Mouse (Mus musculus): ENCODE results near the gene Fgfr2. TPM values are rescaled to one million over a fixed set of nuclear protein-coding genes. Genes with fewer than 3 reads are reported as not detected.

Fgfr2 gene
- polyA plus RNA-seq, 1 experiment from 2014 or later = 18.5 TPM

DNA sequence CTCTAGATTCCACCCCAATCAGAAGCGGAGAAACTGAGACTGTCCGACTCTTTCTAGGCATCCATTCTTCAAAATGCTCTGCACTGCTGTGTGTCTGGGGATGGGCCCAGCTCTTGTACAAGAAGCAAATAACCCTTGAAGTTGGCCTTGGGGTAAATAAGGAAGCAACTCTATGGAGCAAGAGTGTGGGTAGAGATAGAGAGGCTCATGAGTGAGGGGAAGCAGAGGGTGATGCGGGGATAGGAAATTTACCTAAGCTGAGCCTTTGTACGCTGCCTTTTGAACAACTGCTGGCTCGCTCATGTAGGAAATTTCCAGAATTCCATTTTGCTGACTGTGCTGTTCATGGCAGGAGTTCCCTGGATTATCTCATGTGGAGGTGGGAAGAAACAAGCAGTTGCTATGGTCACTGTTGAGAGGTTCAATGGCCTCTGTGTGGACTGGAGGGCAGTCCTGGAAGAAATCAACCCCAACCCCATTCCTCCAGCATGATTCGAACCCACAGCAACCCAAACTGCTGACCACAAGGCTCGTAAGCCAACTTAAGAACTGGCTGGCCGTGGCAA, 896.0 kb downstream of the Fgfr2 start:
- Histone ChIP-seq H3K27me3 (replicated peaks) (peaks cover 10% of the 10 kb centered on the region; the same call in 1 of the 2 replicates), H3K4me2 (no peak overlapping the region), H3K27ac (no peak overlapping the region), H3K9me3 (replicated peaks) (no peaks in the 10 kb centered on the region), H3K9ac (no peak overlapping the region), H3K4me3 (no peak overlapping the region), H3K4me1 (no peaks in the 10 kb centered on the region), H3K36me3 (no peaks in the 10 kb centered on the region)
- 66% methylated on average over 8 of the region's 8 CpGs for WGBS (ENCODE audit: insufficient replicate concordance)
- 0 out of 2 replicates have a peak, but pooled peaks have one; percentile 5 for ATAC-seq

DNA sequence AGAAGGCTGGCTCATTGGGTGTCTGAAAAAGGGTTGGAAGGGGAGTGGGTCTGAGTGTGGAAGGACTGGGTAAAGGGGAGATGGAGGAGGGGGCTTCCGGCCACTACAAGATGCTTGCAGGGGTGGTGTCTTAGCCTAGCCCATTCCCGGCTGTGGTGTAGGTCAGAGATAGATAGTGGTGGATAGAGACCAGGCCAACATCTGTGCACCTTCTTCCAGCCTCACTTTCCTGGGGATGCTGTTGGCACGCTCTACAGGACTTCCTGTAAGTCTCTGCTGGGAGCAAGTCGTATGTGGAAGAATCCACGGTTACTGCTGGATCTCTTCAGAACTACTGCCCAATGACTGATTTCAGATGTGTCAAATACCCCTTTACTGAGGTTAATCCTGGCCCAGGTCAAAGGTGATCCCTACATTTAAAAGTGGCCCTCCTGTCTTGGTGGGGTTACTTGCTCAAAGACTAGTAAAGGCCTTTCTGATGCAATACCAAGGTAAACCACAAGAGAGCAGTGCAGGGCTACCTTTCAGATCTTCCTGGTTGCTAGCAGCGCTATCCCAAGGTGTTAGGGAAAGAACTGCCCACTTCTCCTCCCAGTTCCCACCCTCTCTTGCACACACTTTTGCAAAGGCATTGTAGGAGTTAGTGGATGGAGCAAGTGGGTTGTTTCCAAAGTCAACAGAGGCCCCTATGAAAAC, 896.6 kb downstream of the Fgfr2 start:
- no peak overlapping the region for H3K4me3 ChIP-seq
- H3K9ac ChIP-seq = no peak overlapping the region
- 55% methylated on average over 6 of the region's 6 CpGs for WGBS (ENCODE audit: insufficient replicate concordance)
- ATAC-seq = peak; percentile 47; the same call in 1 of the 2 replicates
- no peak overlapping the region for H3K4me2 ChIP-seq
- no peaks in the 10 kb centered on the region for H3K9me3 ChIP-seq (replicated peaks)
- H3K27me3 ChIP-seq (replicated peaks) = peaks cover 10% of the 10 kb centered on the region; the same call in 1 of the 2 replicates
- H3K4me1 ChIP-seq = no peaks in the 10 kb centered on the region
- H3K36me3 ChIP-seq = no peaks in the 10 kb centered on the region
- H3K27ac ChIP-seq = no peak overlapping the region

DNA sequence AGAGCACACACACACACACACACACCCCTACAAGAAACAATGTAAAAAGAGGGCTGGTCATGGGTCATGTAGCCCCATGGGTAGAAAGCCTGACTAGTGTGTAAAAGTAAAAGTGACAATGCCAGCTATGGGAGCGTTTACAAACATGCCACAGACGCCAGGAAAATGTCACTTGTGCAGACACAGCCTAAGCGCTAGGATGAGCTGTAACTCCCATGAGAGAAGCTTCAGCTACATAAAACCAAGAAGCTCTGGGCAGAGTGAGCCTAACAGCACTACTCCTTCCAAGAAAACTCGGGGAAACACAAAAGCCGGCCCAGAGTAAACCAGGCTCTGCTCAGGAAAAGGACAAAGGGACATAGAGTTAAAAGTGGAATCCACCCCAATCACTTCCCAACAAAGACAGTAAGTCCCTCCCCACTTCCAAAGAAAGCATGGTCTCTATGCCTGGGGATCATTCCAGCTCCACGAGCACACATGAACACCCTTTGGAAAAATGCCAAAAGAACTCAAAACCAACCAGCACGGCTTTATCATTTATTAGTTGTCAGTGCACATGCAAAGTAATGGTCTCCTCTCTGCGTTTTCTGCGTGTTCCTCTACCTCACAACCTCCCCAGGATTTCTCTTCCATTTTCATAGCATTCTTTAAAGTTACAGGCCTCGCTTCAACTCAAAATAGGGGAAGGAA, 899.6 kb downstream of the Fgfr2 start:
- Histone ChIP-seq H3K4me3 (no peak overlapping the region), H3K9ac (no peak overlapping the region), H3K27ac (no peak overlapping the region), H3K9me3 (replicated peaks) (no peaks in the 10 kb centered on the region), H3K27me3 (replicated peaks) (peaks cover 10% of the 10 kb centered on the region; the same call in 1 of the 2 replicates), H3K4me2 (no peak overlapping the region), H3K4me1 (no peaks in the 10 kb centered on the region), H3K36me3 (no peaks in the 10 kb centered on the region)
- ATAC-seq = no peak
- WGBS (ENCODE audit: insufficient replicate concordance) = 55% methylated on average over 10 of the region's 10 CpGs

DNA sequence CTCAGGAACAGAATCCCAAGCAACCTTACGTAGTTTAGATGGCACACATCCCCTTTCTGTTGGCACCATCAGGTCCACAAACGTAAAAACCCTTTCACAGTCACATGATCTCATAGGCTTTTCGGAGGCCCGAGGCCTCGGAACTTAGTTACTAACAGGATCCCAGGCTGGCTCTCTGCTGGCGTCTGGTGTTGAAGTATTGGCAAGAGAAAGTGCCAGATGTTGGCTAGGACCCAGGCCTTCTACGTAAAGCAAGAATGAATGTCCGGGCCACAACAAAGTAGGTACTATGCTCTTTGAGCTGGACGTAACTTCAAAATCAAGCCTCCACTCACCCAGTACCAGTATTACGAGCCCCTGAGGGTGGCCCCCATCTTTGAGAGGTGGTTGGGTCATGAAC, 909.1 kb downstream of the Fgfr2 start:
- WGBS (ENCODE audit: insufficient replicate concordance) = 68% methylated on average over 10 of the region's 10 CpGs
- Histone ChIP-seq H3K27ac (no peak overlapping the region), H3K9ac (no peak overlapping the region), H3K27me3 (replicated peaks) (peaks cover 32% of the 10 kb centered on the region; the same call in 1 of the 2 replicates), H3K4me3 (no peak overlapping the region), H3K9me3 (replicated peaks) (no peaks in the 10 kb centered on the region), H3K36me3 (no peaks in the 10 kb centered on the region), H3K4me1 (no peaks in the 10 kb centered on the region), H3K4me2 (no peak overlapping the region)
- ATAC-seq = no peak

DNA sequence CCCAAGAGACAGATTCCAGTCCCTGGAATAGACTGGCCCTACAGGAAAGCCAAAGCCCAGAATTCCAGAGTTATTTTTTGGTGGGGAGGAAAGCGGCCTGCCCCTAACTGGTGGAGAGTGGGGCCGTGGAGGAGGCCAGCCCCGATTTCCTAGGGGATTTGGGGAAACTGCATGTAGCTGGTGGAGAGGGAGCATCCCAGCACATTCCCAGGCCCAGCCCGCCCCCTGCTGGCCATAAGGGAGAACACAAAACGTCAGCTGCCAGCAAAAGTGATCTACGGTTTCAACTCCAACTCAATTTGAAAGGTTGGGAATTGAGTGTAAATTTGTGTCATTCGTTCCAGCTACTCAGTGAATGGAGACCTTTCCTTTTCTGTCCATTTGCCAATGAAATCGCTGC, 909.7 kb downstream of the Fgfr2 start:
- Histone ChIP-seq H3K4me2 (no peak overlapping the region), H3K4me1 (no peaks in the 10 kb centered on the region), H3K9me3 (replicated peaks) (no peaks in the 10 kb centered on the region), H3K36me3 (no peaks in the 10 kb centered on the region), H3K4me3 (no peak overlapping the region), H3K27ac (no peak overlapping the region), H3K9ac (no peak overlapping the region), H3K27me3 (replicated peaks) (peaks cover 32% of the 10 kb centered on the region; the same call in 1 of the 2 replicates)
- WGBS (ENCODE audit: insufficient replicate concordance) = 10% methylated on average over 8 of the region's 8 CpGs
- no peak for ATAC-seq

DNA sequence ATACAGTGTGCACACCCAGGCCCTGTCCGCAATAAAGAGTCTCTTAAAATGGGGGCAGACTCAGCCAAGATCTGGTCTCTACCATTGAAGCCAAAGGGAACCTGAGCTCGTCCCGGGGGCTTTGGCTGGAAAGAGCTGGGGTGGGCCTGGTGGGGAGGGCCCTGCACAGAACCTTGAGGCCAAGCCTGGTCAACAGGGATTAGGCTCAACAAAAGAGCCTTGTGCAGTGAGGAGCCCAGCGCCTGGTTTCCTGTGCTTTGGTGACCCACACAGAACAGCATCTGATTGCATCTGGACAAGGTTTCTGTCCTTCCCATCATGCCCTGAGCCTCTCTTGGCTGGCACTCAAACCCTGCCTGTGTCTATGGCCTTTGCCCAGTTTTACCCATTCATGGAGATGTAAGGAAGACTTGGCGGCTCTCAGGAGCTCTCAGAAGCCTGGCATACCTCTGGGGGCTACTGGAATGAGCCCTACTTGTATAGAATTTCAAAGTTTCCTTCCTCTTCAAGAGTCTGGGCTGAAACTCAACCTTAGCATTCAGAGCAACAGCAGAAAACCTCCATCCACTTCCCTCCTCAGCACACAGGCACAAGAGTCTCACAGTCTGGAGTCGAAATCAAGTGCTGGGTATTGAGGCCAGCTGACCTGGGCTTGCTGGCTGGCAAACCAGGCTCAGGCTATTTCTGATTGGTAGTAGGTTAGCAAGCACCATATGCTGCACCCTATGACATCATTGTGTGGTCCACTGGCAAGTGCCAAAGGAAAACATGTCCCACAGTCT, 911.0 kb downstream of the Fgfr2 start:
- no peaks in the 10 kb centered on the region for H3K36me3 ChIP-seq
- H3K27ac ChIP-seq = no peak overlapping the region
- 71% methylated on average over 6 of the region's 6 CpGs for WGBS (ENCODE audit: insufficient replicate concordance)
- H3K9ac ChIP-seq = no peak overlapping the region
- peaks cover 32% of the 10 kb centered on the region; the same call in 1 of the 2 replicates for H3K27me3 ChIP-seq (replicated peaks)
- no peak for ATAC-seq
- no peaks in the 10 kb centered on the region for H3K9me3 ChIP-seq (replicated peaks)
- no peaks in the 10 kb centered on the region for H3K4me1 ChIP-seq
- no peak overlapping the region for H3K4me3 ChIP-seq
- H3K4me2 ChIP-seq = no peak overlapping the region

DNA sequence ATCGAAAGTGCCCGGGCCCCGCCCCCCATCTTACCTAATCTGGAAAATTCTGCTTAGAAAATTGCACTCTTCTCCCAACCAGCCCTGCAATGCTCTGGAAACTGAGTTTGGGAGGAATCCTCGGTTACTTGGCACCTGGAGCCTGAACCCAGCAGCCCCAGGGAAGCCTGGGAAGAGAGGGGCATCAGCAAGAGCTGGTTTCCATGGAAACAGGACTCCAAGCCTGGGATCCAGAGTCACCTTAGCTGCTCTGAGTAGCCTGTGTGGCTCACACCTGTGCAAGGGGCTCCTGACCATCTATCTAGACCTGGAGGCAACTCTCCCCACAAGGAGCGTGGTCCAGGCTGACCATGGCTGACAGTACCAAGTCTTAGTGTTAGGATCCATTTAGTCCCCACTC, 912.5 kb downstream of the Fgfr2 start:
- WGBS (ENCODE audit: insufficient replicate concordance) = 68% methylated on average over 5 of the region's 5 CpGs
- Histone ChIP-seq H3K4me1 (no peaks in the 10 kb centered on the region), H3K9ac (no peak overlapping the region), H3K36me3 (no peaks in the 10 kb centered on the region), H3K9me3 (replicated peaks) (no peaks in the 10 kb centered on the region), H3K27me3 (replicated peaks) (peaks cover 26% of the 10 kb centered on the region; the same call in 1 of the 2 replicates), H3K4me2 (no peak overlapping the region), H3K4me3 (no peak overlapping the region), H3K27ac (no peak overlapping the region)
- no peak for ATAC-seq

DNA sequence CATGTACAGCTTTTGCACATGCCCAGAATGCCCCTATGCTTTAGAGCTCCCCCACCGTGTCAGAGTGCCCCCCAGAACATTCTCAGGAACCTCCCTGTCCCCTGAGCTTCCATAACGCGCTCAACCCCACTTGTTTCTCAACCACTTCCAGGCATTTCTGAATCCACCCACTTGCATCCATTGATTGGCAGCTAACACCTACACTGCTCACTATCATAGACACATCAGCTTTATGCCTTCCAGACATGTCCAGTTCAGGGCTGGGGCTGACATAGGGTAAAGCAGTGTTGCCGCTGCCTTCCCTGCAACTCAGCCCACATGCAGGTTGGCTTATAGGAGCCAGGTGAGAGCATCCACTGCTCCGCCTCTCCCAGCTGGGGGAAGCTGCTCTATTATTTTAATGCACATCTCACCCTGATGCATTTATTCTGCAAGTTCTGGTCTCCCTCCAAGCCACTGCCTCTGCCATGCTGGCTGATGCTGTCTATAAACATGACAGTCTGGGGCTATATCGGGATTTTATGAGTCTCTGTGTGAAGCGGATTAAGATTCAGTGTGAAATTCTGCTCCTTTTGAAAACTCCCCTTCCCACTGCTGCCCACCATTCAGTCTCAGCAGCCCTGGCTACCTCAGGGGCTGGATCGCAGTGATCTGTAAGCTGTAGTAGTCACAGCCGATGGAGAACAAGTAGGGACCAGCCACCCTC, 914.1 kb downstream of the Fgfr2 start:
- H3K36me3 ChIP-seq = no peaks in the 10 kb centered on the region
- no peak overlapping the region for H3K4me2 ChIP-seq
- 68% methylated on average over 9 of the region's 9 CpGs for WGBS (ENCODE audit: insufficient replicate concordance)
- H3K4me1 ChIP-seq = no peaks in the 10 kb centered on the region
- no peak overlapping the region for H3K27ac ChIP-seq
- no peak overlapping the region for H3K9ac ChIP-seq
- peaks cover 17% of the 10 kb centered on the region; the same call in 1 of the 2 replicates for H3K27me3 ChIP-seq (replicated peaks)
- H3K9me3 ChIP-seq (replicated peaks) = no peaks in the 10 kb centered on the region
- ATAC-seq = no peak
- no peak overlapping the region for H3K4me3 ChIP-seq

DNA sequence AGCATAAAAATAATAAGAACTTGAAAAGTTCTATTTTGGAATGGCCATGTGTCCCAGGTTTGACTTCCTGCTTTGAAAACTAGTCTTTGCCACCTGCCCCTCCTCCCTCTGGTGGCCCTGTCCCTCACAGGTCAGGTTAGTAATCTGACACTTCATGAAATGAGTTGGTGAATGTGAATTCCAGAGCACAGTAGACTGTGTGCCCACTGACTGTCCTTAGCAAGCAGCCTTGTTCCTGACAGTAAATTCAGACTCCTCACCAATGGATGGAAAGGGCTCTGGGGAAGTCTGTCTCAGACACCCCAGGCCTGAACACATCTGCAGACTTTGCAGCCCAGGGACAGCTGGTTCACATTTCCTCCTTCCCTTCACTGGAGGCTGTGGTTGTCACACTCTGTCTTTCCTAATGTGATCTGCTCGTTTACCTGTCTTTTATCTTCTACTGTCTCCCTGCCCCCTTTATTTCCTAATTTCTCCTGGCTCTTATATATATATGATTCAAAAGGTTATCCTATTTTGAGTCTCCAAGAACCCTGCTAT, 919.0 kb downstream of the Fgfr2 start:
- no peak overlapping the region for H3K4me2 ChIP-seq
- H3K9me3 ChIP-seq (replicated peaks) = no peaks in the 10 kb centered on the region
- no peaks in the 10 kb centered on the region for H3K4me1 ChIP-seq
- H3K9ac ChIP-seq = no peak overlapping the region
- H3K27ac ChIP-seq = no peak overlapping the region
- no peak for ATAC-seq
- H3K36me3 ChIP-seq = no peaks in the 10 kb centered on the region
- H3K4me3 ChIP-seq = no peak overlapping the region
- 22% methylated on average over 1 of the region's 1 CpGs for WGBS (ENCODE audit: insufficient replicate concordance)
- 0 out of 2 replicates have a peak, but pooled peaks cover 5% of the 10 kb centered on the region for H3K27me3 ChIP-seq (replicated peaks)

DNA sequence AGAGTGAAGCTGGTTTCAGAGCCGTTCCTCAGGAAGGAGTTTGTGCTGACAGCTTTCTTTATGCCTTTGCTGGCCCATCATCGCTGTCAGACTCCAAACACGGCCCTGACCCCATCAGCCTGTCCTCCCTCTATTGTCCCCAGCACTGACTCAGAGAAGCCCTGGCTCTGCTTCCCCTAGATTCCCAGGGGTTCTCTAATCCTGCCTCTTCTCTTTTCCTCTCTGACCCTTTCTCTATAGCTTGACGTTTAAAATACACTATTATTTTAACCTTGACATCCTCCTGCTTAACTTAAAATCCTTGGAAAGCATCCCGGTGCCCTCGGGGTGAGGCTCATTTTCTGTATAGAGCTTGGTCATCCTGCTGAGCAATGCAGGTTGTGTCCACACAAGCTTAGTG, 923.5 kb downstream of the Fgfr2 start:
- H3K9me3 ChIP-seq (replicated peaks) = no peaks in the 10 kb centered on the region
- H3K4me2 ChIP-seq = no peak overlapping the region
- H3K9ac ChIP-seq = no peak overlapping the region
- no peak for ATAC-seq
- H3K27ac ChIP-seq = no peak overlapping the region
- no peak overlapping the region for H3K4me3 ChIP-seq
- H3K27me3 ChIP-seq (replicated peaks) = 0 out of 2 replicates have a peak, but pooled peaks cover 4% of the 10 kb centered on the region
- H3K4me1 ChIP-seq = no peaks in the 10 kb centered on the region
- no peaks in the 10 kb centered on the region for H3K36me3 ChIP-seq
- 52% methylated on average over 6 of the region's 6 CpGs for WGBS (ENCODE audit: insufficient replicate concordance)

DNA sequence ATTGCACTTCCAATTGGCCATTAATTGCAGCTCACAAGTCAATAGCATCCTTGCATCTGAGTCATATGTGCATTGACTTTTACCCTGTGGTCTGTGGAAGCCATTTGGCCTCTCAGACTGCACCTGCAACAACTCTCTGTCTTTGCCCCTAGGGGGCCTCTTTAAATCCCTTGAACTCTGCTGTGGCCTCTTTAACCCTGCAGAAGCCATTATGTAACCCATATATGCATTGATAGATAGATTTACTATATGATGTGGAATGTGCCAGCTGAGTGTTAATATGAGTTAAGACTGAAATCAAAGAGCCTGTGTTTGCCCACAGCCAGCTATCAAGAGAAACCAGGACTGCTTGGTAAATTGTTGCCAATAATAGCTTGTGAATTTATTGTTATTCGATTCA, 924.3 kb downstream of the Fgfr2 start:
- H3K27ac ChIP-seq = no peak overlapping the region
- no peak overlapping the region for H3K4me3 ChIP-seq
- H3K27me3 ChIP-seq (replicated peaks) = 0 out of 2 replicates have a peak, but pooled peaks cover 4% of the 10 kb centered on the region
- H3K9ac ChIP-seq = no peak overlapping the region
- ATAC-seq = no peak
- H3K9me3 ChIP-seq (replicated peaks) = no peaks in the 10 kb centered on the region
- H3K4me2 ChIP-seq = no peak overlapping the region
- H3K4me1 ChIP-seq = no peaks in the 10 kb centered on the region
- 67% methylated on average over 1 of the region's 1 CpGs for WGBS (ENCODE audit: insufficient replicate concordance)
- no peaks in the 10 kb centered on the region for H3K36me3 ChIP-seq

All from liver, embryonic 12.5 days (tissue).